Mouse (Mus musculus) forebrain, embryonic 12.5 days (tissue): ENCODE measurements around the gene Ptprd. TPM values are rescaled to one million over a fixed set of nuclear protein-coding genes. Genes with fewer than 3 reads are reported as not detected.

Source experiments
- ATAC-seq: fragments of 200-750 bp; cut with Nextera tagmentation; 2 replicates; pipeline ENCODE4 v1.8.0; 2017; ENCODE audit warnings: moderate TSS enrichment; ENCODE audit not compliant: low FRiP score
- H3K27ac ChIP-seq: fragments of 300-500 bp; sonication (generic); 2 replicates; pipeline ENCODE4 v1.5.1; 2016; ENCODE audit warnings: mild to moderate bottlenecking
- H3K27me3 ChIP-seq: fragments of 300-500 bp; sonication (generic); 2 replicates; pipeline ENCODE4 v1.6.1; 2016; ENCODE audit warnings: mild to moderate bottlenecking
- H3K36me3 ChIP-seq: fragments of 300-500 bp; sonication (generic); replicated peaks from 2 replicates; pipeline ENCODE4 v1.6.1; 2016; ENCODE audit warnings: mild to moderate bottlenecking
- H3K4me1 ChIP-seq: fragments of 300-500 bp; sonication (generic); 2 replicates; pipeline ENCODE4 v1.6.1; 2016
- H3K4me2 ChIP-seq: fragments of 300-500 bp; sonication (generic); 2 replicates; pipeline ENCODE4 v1.6.1; 2016; ENCODE audit warnings: mild to moderate bottlenecking, moderate library complexity
- H3K4me3 ChIP-seq: fragments of 300-500 bp; sonication (generic); replicated peaks from 2 replicates; pipeline ENCODE4 v1.5.1; 2016; ENCODE audit warnings: mild to moderate bottlenecking
- H3K9ac ChIP-seq: fragments of 300-500 bp; sonication (generic); 2 replicates; pipeline ENCODE4 v1.6.1; 2016; ENCODE audit warnings: mild to moderate bottlenecking
- H3K9me3 ChIP-seq: fragments of 300-500 bp; sonication (generic); 2 replicates; pipeline ENCODE4 v1.6.1; 2016
- WGBS: fragments of 180-500 bp; shearing (Covaris S2); methylation state at CpG from one replicate; pipeline ENCODE4 v1.1.7; 2016; 5-methylcytosine and 5-hydroxymethylcytosine counted together
- polyA plus RNA-seq: library from polyadenylated mRNA; unstranded; fragments of >200 nt; fragmentation: Nextera tagmentation; extraction: Ambion mirVana; gene quantifications from 2 replicates; pipeline ENCODE4 v1.2.1, GENCODE M21; 2016

Ptprd gene
- polyA plus RNA-seq, 1 experiment from 2014 or later = 52.0 TPM

DNA sequence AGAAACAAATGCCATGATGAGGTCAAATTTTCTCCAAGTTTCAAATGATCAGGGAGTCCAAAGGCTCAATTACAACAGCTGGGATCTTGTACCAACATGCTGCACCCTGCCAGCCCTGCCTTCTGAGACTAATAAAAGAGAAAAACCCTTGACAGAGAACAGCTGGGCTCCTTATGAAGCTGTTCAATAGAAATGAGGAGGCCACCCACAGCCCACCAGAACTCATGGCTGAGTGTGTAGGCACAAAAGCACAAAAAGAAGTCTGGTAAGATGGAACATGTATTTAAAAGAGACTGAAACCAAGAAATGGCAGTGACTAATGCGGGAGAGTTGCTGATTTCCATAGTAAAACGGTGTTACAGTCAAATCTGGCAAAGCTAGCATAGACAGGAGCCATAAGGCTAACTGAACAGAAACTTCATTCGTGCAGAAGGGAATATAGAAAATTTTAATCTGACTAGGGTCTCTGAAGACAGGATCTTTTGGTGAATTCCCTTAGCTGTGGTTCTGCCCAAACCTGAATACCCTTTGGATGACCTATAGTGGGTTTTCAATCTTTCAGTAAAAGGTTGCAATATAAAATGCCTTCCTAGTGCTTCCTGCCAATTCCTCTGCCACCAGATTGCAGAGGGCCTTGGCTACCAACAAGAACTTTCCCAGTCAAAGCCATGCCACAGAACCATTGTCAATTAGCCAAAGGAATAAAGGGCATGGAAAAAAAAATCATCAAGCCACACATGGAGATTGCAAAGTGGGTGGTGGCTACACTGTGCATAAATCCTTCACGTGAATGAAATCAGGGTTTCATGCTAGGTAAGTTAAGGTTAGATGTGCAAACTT, 1841.5 kb downstream of the Ptprd start:
- Histone ChIP-seq H3K4me1 (peaks cover 28% of the 10 kb centered on the region), H3K4me3 (no peak overlapping the region), H3K4me2 (no peak overlapping the region), H3K9ac (no peak overlapping the region), H3K36me3 (no peaks in the 10 kb centered on the region), H3K27ac (no peak overlapping the region), H3K9me3 (no peaks in the 10 kb centered on the region), H3K27me3 (no peaks in the 10 kb centered on the region)
- peak; percentile 69 for ATAC-seq
- 35% methylated on average over 4 of the region's 4 CpGs for WGBS

GRCm38 (mm10) chr4:76369101-76369500, 1842.7 kb downstream of the Ptprd start:
- Histone ChIP-seq H3K27me3 (no peaks in the 10 kb centered on the region), H3K36me3 (no peaks in the 10 kb centered on the region), H3K4me1 (peaks cover 28% of the 10 kb centered on the region), H3K4me3 (no peak overlapping the region), H3K9me3 (no peaks in the 10 kb centered on the region), H3K4me2 (no peak overlapping the region), H3K27ac (no peak overlapping the region), H3K9ac (no peak overlapping the region)
- WGBS = 72% methylated on average over 3 of the region's 3 CpGs
- no peak for ATAC-seq

DNA sequence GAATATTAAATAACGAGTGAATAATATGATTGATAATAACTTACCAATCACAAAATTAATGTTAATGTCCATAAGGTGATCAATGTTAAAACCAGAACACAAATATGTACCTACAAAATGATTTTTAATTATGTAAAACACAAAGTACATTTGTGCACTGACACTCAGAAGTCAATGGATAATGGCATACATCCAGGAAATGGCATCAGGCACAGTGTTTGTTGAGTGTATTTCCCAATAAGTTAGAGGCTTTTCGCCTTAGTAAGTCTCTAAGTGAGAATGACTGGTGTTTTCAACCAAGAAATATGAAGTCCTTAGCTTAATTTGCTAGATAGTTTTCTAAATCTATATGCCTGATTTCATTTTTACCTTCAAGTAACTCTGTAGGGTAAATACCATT, 1843.5 kb downstream of the Ptprd start:
- Histone ChIP-seq H3K4me3 (no peak overlapping the region), H3K9me3 (no peaks in the 10 kb centered on the region), H3K9ac (no peak overlapping the region), H3K27ac (no peak overlapping the region), H3K4me1 (peaks cover 32% of the 10 kb centered on the region), H3K36me3 (no peaks in the 10 kb centered on the region), H3K4me2 (no peak overlapping the region), H3K27me3 (no peaks in the 10 kb centered on the region)
- no peak for ATAC-seq
- WGBS = 93% methylated on average over 2 of the region's 2 CpGs

GRCm38 (mm10) chr4:76367285-76367684, 1844.5 kb downstream of the Ptprd start:
- Histone ChIP-seq H3K4me3 (no peak overlapping the region), H3K4me2 (no peak overlapping the region), H3K9me3 (no peaks in the 10 kb centered on the region), H3K27me3 (no peaks in the 10 kb centered on the region), H3K27ac (no peak overlapping the region), H3K9ac (no peak overlapping the region), H3K4me1 (peaks cover 32% of the 10 kb centered on the region), H3K36me3 (no peaks in the 10 kb centered on the region)
- WGBS = 79% methylated on average over 3 of the region's 3 CpGs
- ATAC-seq = no peak

- Histone ChIP-seq H3K4me3 (no peak overlapping the region), H3K27me3 (no peaks in the 10 kb centered on the region), H3K4me1 (peaks cover 32% of the 10 kb centered on the region), H3K27ac (no peak overlapping the region), H3K9me3 (no peaks in the 10 kb centered on the region), H3K9ac (no peak overlapping the region), H3K36me3 (no peaks in the 10 kb centered on the region), H3K4me2 (no peak overlapping the region)
- ATAC-seq = no peak
- 78% methylated on average over 4 of the region's 4 CpGs for WGBS
Measured at GRCm38 (mm10) chr4:76365871-76366270, 1845.9 kb downstream of the Ptprd start.

DNA sequence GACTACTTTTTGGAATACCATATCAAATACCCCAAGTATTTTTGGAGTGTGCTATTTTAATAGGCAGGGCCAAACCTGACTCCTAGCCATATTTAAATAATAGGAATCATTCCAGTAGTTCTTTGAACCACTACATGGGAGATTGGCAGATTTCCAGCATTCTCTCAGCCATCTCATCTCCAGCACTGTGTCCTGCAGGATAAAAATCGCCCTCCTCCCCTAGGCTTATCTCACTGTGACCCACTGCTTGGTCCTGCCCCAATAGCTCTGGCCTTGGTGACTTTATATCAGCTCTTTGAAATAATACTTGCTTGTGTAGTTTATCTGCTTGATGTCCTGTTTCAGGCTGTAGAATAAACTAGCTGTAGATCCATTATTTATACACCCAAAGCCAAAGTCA, 1850.2 kb downstream of the Ptprd start:
- Histone ChIP-seq H3K27me3 (no peaks in the 10 kb centered on the region), H3K27ac (no peak overlapping the region), H3K36me3 (no peaks in the 10 kb centered on the region), H3K4me3 (no peak overlapping the region), H3K9ac (no peak overlapping the region), H3K4me1 (peaks cover 13% of the 10 kb centered on the region), H3K9me3 (no peaks in the 10 kb centered on the region), H3K4me2 (no peak overlapping the region)
- 89% methylated on average over 1 of the region's 1 CpGs for WGBS
- no peak for ATAC-seq

DNA sequence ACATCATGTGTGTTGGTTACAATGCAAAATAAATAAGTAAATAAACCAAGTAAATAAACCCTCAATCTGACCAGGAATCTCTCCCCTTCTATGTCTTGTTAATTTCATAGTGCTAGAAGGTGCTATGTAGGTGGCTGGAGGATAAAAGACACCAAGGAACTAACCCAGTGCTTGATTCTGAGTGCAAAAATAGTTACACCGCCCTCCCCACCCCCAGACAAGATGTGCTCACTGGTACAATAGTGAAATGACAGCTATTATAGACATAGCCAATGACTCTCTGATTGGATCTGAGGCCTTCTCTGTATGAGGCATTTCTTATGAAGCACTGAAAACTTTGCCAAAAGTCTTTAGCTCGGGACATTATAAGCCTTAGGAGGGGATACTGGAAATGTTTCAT, 1857.6 kb downstream of the Ptprd start:
- WGBS = 83% methylated on average over 2 of the region's 2 CpGs

GRCm38 (mm10) chr4:76352468-76352867, 1859.3 kb downstream of the Ptprd start:
- Histone ChIP-seq H3K27ac (no peak overlapping the region), H3K9me3 (0 out of 2 replicates have a peak, but pooled peaks cover 3% of the 10 kb centered on the region), H3K36me3 (no peaks in the 10 kb centered on the region), H3K4me3 (no peak overlapping the region), H3K4me1 (peaks cover 3% of the 10 kb centered on the region), H3K27me3 (no peaks in the 10 kb centered on the region), H3K9ac (no peak overlapping the region), H3K4me2 (no peak overlapping the region)
- ATAC-seq = no peak
- WGBS = 52% methylated on average over 1 of the region's 1 CpGs

More for the DNA sequence above, 1857.6 kb downstream of the Ptprd start:
- no peak for ATAC-seq
- Histone ChIP-seq H3K4me3 (no peak overlapping the region), H3K9ac (no peak overlapping the region), H3K36me3 (no peaks in the 10 kb centered on the region), H3K27ac (no peak overlapping the region), H3K9me3 (0 out of 2 replicates have a peak, but pooled peaks cover 3% of the 10 kb centered on the region), H3K27me3 (no peaks in the 10 kb centered on the region), H3K4me2 (no peak overlapping the region), H3K4me1 (peaks cover 3% of the 10 kb centered on the region)

DNA sequence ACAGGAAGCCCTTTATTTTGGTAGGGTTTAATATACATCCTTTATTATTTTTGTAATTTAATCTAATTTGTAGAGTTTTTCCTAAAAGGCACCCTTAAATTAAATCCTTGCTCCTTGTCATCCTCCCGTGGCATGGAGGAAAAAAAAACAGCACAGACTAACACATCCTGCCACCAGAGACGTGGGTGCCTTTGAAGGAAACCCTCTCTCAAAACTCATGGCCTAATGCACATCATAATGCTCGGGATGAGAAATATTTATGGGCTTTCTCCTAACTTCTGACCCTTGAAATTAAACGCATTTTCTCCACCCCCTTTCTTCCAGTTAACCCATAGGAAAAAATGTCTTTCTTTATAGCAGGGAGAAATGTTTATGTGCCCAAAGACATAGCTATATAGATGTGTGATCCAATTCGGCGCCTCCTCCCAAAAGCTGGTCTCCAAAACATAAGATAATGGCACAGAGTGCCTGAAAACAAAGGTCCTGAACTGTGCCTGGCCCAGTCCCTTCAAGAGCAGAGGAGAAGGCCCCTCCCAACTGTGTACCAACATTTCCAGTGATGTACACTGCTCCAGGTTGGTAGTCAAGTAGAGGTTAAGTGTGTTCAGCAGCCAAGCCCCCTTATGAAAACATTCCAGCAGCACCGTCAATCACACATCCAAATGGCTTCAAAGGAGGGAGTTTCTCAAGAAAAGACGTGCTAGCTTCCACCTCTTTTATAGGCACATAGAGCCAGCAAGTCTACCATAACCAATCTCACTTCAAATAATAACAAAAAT, 1860.4 kb downstream of the Ptprd start:
- WGBS = 68% methylated on average over 8 of the region's 8 CpGs
- no peak for ATAC-seq

GRCm38 (mm10) chr4:76350241-76350962, 1861.4 kb downstream of the Ptprd start:
- WGBS = 48% methylated on average over 3 of the region's 3 CpGs
- Histone ChIP-seq H3K36me3 (no peaks in the 10 kb centered on the region), H3K9me3 (0 out of 2 replicates have a peak, but pooled peaks cover 3% of the 10 kb centered on the region), H3K9ac (no peak overlapping the region), H3K27ac (no peak overlapping the region), H3K4me2 (no peak overlapping the region), H3K4me1 (peaks cover 3% of the 10 kb centered on the region), H3K4me3 (no peak overlapping the region), H3K27me3 (no peaks in the 10 kb centered on the region)
- ATAC-seq = no peak

More for the DNA sequence above, 1860.4 kb downstream of the Ptprd start:
- Histone ChIP-seq H3K27ac (no peak overlapping the region), H3K4me2 (no peak overlapping the region), H3K36me3 (no peaks in the 10 kb centered on the region), H3K4me3 (no peak overlapping the region), H3K9me3 (0 out of 2 replicates have a peak, but pooled peaks cover 3% of the 10 kb centered on the region), H3K9ac (no peak overlapping the region), H3K4me1 (peaks cover 3% of the 10 kb centered on the region), H3K27me3 (no peaks in the 10 kb centered on the region)

DNA sequence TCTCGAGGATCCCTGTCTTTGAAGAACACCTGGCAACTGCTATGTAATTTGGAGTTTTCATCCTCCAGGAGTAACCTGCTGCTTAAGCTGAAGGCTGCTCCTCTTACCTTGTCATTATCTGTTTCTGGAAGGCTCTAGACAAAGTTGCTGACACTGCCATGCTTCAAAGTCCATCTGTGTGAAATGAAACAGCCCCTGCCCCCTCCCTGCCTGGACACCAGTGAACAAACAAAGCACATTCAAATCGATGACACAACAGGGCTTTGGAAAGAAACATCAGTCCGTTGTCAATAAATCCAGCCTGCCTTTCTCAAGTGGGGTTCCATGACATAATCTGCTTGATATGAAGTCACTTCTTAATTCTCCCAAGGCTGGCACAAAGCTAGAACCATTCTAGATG, 1867.7 kb downstream of the Ptprd start:
- WGBS = 69% methylated on average over 3 of the region's 3 CpGs

GRCm38 (mm10) chr4:76337926-76338325, 1873.8 kb downstream of the Ptprd start:
- Histone ChIP-seq H3K9me3 (no peaks in the 10 kb centered on the region), H3K27ac (no peak overlapping the region), H3K4me3 (no peak overlapping the region), H3K4me1 (no peaks in the 10 kb centered on the region), H3K4me2 (no peak overlapping the region), H3K9ac (no peak overlapping the region), H3K36me3 (no peaks in the 10 kb centered on the region), H3K27me3 (no peaks in the 10 kb centered on the region)
- 68% methylated on average over 1 of the region's 1 CpGs for WGBS
- ATAC-seq = no peak

More for the DNA sequence above, 1867.7 kb downstream of the Ptprd start:
- no peaks in the 10 kb centered on the region for H3K36me3 ChIP-seq
- H3K4me2 ChIP-seq = no peak overlapping the region
- no peak for ATAC-seq
- H3K4me3 ChIP-seq = no peak overlapping the region
- no peaks in the 10 kb centered on the region for H3K27me3 ChIP-seq
- no peak overlapping the region for H3K9ac ChIP-seq
- no peak overlapping the region for H3K27ac ChIP-seq
- no peaks in the 10 kb centered on the region for H3K9me3 ChIP-seq
- H3K4me1 ChIP-seq = no peaks in the 10 kb centered on the region
